In the genomic region with DNA sequence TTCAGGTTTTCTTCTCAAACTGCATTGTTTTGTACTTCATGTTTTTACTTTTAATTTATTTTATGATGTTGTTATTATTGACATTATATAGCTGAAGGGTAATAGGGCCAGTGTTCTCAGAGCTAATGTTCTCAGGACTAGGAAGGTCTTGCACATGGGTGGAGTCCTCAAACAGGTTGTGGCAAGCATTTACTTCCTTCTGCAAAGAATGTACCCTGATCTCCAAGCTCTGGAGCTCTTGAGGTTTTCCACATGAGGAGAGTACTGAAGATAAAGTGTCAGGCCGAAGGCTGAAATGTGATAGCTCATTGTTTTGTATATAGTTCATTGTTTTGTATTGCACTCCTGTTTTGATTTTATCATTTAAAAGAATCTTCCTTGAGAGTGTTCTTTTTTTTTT, we compare ENCODE assay signal across 25 mouse cellular contexts.
"Had no signal": no experiment of that assay in that cellular context is flagged by ENCODE, and none has a peak within 500 bp of the region (broad histone marks: within the 10 kb centered on the region; RNA-seq: fewer than 3 reads in every experiment).

No protein-coding gene starts in this region.

- H3K4me3 ChIP-seq: gastrocnemius, adult 2 months; heart, adult 2 months; heart, embryonic 13.5 days; heart, embryonic 15.5 days; hindbrain, embryonic 13.5 days; hindbrain, embryonic 15.5 days; kidney, embryonic 15.5 days; left cerebral cortex, adult 2 months; limb, embryonic 10.5 days; limb, embryonic 12.5 days had no signal

- ATAC-seq: hindbrain, postnatal 0 days; intestine, embryonic 16.5 days had no signal

- H3K4me1 ChIP-seq: heart, embryonic 15.5 days; hindbrain, embryonic 13.5 days; hindbrain, embryonic 15.5 days; kidney, embryonic 15.5 days; limb, embryonic 10.5 days; limb, embryonic 12.5 days had no signal

- H3K9me3 ChIP-seq: heart, embryonic 13.5 days; heart, embryonic 15.5 days; hindbrain, embryonic 13.5 days; hindbrain, embryonic 15.5 days; kidney, embryonic 15.5 days; limb, embryonic 10.5 days; limb, embryonic 12.5 days had no signal

- H3K27me3 ChIP-seq: heart, embryonic 13.5 days; heart, embryonic 15.5 days; hindbrain, embryonic 13.5 days; hindbrain, embryonic 15.5 days; kidney, embryonic 15.5 days; limb, embryonic 12.5 days had no signal

- H3K4me2 ChIP-seq: heart, embryonic 11.5 days; heart, embryonic 13.5 days; heart, embryonic 15.5 days; hindbrain, embryonic 13.5 days; hindbrain, embryonic 15.5 days; kidney, embryonic 15.5 days; limb, embryonic 12.5 days; liver, embryonic 11.5 days had no signal

- DNase-seq: gastrocnemius, adult 2 months; gastrocnemius, postnatal 10 days; gastrocnemius, postnatal 36 days; heart, adult 2 months; heart, postnatal 14 days; heart, postnatal 36 days; kidney, adult 11 months; kidney, adult 2 months; kidney, adult 9 months; kidney, postnatal 14 days; kidney, postnatal 36 days; liver had no signal

- H3K9ac ChIP-seq: heart, embryonic 13.5 days; heart, embryonic 15.5 days; hindbrain, embryonic 13.5 days; hindbrain, embryonic 15.5 days; kidney, embryonic 15.5 days; limb, embryonic 12.5 days had no signal

- H3K27ac ChIP-seq: gastrocnemius, adult 2 months; heart, adult 2 months; heart, embryonic 13.5 days; heart, embryonic 15.5 days; hindbrain, embryonic 13.5 days; hindbrain, embryonic 15.5 days; hindbrain, postnatal 0 days; kidney, embryonic 15.5 days; kidney, postnatal 0 days; left cerebral cortex, adult 2 months; limb, embryonic 10.5 days; limb, embryonic 12.5 days had no signal
